Mouse (Mus musculus): ENCODE results near the gene Btrc. TPM values are rescaled to one million over a fixed set of nuclear protein-coding genes. Genes with fewer than 3 reads are reported as not detected.

Gene Btrc
- polyA plus RNA-seq, 1 experiment from 2014 or later: 42.1 TPM

DNA sequence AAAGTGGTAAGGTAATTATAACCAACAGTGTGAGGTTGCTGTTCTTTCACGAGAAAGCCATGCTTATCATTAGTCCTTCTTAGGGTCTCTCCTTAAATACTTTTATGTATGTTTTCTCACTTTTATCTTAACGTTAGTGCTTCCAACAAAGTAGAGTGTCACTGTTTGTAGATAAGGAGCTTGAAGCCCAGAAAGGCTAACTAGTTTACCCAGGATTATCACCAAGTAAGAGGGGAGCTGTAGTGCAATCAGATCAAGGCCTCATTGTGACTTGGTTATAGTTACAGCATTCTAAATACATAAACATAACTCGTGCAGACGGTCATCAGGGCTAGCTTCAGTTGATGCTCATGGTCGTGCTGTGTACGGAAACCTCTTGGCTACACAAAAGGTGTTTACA, 126.4 kb downstream of the Btrc start:
- ChIA-PET CTCF (interaction anchor here (1.3 to 1.4 kb wide), 2 partner anchors 18 to 26 kb away, joined by 3 read pairs; no protein-coding TSS in a partner anchor), POLR2A (interaction anchor here (0.6 to 0.8 kb wide), 4 partner anchors 22 to 1051 kb away, joined by 3 to 6 read pairs (median 4); no protein-coding TSS in a partner anchor)
- no peaks in the 10 kb centered on the region for H3K27me3 ChIP-seq
- in situ Hi-C loops (cut with MboI; ENCODE audit: low pct_unique_long_range_greater_than_20kb): no loop called here
- no peak for TF ChIP-seq CTCF (IDR thresholded peaks at IDR 0.05)
- ATAC-seq (no peak), DNase-seq (ENCODE audit: low read depth, low spot score) (no peak)

DNA sequence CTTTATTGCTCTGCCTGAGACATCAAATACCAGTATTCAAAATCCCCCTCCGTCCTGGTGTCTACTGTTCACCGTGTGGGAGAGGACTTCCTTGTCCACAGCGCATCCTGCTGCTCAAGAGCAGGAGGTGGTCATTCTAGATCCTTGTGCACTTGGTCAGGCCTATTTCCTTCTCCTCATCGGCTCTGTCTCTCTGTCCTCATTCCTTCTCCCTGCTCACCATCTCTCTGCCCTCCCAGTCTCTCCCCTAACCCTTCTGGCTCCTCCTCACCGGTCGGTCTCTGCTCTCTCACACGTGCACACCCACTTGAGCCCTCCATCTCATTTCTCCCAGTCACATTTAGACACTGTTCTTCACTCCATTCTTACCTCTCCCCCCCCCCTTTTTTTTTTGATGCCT, 127.7 kb downstream of the Btrc start:
- no peak for TF ChIP-seq CTCF (IDR thresholded peaks at IDR 0.05)
- no peak for DNase-seq (ENCODE audit: low read depth, low spot score)
- POLR2A ChIA-PET: no interaction called here
- in situ Hi-C loops (cut with MboI; ENCODE audit: low pct_unique_long_range_greater_than_20kb): no loop called here
- no peaks in the 10 kb centered on the region for H3K27me3 ChIP-seq
- no peak for ATAC-seq
- CTCF ChIA-PET: interaction anchor here (1.1 to 1.4 kb wide), 3 partner anchors 8 to 19 kb away, joined by 3 read pairs; no protein-coding TSS in a partner anchor

DNA sequence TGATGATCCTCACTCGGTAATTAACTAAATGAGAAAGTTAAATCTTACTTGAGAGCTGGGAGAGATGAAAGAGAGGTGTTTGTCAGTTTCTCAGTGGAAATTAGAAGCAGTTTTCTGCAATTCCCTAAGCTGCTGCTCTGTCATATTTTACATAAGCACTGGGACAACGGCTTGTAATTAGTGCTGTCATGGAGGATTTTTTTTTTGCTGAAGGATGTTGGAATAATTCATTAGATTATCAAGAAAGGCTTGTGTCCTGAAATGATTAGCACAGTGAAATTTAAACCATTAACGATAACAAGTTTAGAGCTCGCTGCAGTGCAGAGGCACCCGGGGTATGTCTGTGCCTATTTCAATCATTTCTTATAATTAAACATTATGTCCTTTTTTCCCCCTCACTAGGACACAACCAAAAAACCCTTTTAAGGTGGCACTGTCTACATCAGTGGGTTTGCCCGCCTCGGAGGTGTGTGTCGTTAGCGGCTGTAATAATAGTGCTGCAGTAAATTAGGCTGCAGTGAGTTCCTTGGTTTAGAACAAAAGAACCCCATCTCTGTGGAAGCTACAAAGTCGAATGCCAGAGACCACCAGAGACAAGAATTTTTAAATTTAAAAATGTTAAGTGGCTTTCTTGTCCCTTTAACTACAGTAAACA, 130.7 kb downstream of the Btrc start:
- in situ Hi-C loops (cut with MboI; ENCODE audit: low pct_unique_long_range_greater_than_20kb): no loop called here
- TF ChIP-seq CTCF (IDR thresholded peaks at IDR 0.05): no peak
- ChIA-PET POLR2A (interaction anchor here (0.6 kb wide), 1 partner anchor 36 kb away, joined by 5 read pairs; no protein-coding TSS in a partner anchor), CTCF (interaction anchor here (1.2 kb wide), 1 partner anchor 14 kb away, joined by 3 read pairs; no protein-coding TSS in a partner anchor)
- H3K27me3 ChIP-seq: no peaks in the 10 kb centered on the region
- ATAC-seq (no peak), DNase-seq (ENCODE audit: low read depth, low spot score) (no peak)

- no peak for ATAC-seq
- H3K27me3 ChIP-seq: no peaks in the 10 kb centered on the region
- CTCF ChIA-PET: no interaction called here
- in situ Hi-C loops (cut with MboI; ENCODE audit: low pct_unique_long_range_greater_than_20kb): no loop called here
- POLR2A ChIA-PET: no interaction called here
- no peak for TF ChIP-seq CTCF (IDR thresholded peaks at IDR 0.05)
- no peak for DNase-seq (ENCODE audit: low read depth, low spot score)
Observed at GRCm38 (mm10) chr19:45505446-45505845, 141.9 kb downstream of the Btrc start.

- in situ Hi-C loops (cut with MboI; ENCODE audit: low pct_unique_long_range_greater_than_20kb): no loop called here
- no peak for ATAC-seq
- ChIA-PET CTCF (interaction anchor here (1.1 to 1.4 kb wide), 4 partner anchors 14 to 30 kb away, joined by 3 to 4 read pairs (median 4); no protein-coding TSS in a partner anchor), POLR2A (interaction anchor here (1.0 kb wide), 1 partner anchor 49 kb away, joined by 3 read pairs; no protein-coding TSS in a partner anchor)
- TF ChIP-seq CTCF (IDR thresholded peaks at IDR 0.05): no peak
- DNase-seq (ENCODE audit: low read depth, low spot score): no peak
- H3K27me3 ChIP-seq: no peaks in the 10 kb centered on the region
Observed at GRCm38 (mm10) chr19:45507531-45507930, 144.0 kb downstream of the Btrc start.

DNA sequence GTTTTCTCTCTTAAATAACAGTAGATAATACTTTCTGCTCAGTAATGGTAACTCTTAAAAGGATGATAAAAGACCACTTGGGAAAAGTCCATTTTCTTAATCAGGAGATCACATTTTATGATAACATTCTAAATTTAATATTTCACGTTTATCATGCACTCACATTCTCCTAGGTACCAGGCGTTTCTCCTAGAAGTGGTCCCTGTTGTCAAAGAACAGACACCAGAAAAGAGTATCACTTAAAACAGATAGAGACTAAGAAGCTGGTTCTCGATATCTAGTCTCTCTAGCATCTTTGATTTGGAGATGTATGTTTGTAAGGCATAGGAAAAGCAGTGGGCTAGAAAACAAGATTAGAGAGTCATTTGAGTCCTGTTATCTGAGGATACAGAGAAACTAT, 147.1 kb downstream of the Btrc start:
- H3K27me3 ChIP-seq: no peaks in the 10 kb centered on the region
- DNase-seq (ENCODE audit: low read depth, low spot score) (no peak), ATAC-seq (no peak)
- ChIA-PET CTCF (no interaction called here), POLR2A (interaction anchor here (1.5 kb wide), 1 partner anchor 14 kb away, joined by 4 read pairs; no protein-coding TSS in a partner anchor)
- in situ Hi-C loops (cut with MboI; ENCODE audit: low pct_unique_long_range_greater_than_20kb): no loop called here
- no peak for TF ChIP-seq CTCF (IDR thresholded peaks at IDR 0.05)

DNA sequence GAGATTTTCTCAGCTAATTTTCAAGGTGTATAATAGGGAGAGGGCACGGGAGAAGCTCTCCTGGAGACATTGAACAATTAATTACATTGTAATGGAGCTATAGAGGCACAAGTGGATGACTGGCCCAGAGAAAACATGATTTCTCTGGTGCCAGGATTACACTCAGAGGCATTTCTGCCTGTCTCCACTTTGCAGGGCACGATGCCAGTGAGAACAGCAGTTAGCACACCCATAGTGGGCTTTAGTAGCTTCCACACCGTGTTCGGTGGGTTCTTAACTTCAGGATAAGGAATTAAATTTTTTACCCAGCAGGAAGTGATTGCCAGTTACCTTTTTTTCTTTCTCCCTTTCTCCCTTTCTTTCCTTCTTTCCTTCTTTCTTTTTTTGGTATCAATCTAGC, 147.9 kb downstream of the Btrc start:
- DNase-seq (ENCODE audit: low read depth, low spot score) (no peak), ATAC-seq (no peak)
- ChIA-PET CTCF (no interaction called here), POLR2A (interaction anchor here (1.5 kb wide), 1 partner anchor 13 kb away, joined by 4 read pairs; no protein-coding TSS in a partner anchor)
- in situ Hi-C loops (cut with MboI; ENCODE audit: low pct_unique_long_range_greater_than_20kb): no loop called here
- no peaks in the 10 kb centered on the region for H3K27me3 ChIP-seq
- no peak for TF ChIP-seq CTCF (IDR thresholded peaks at IDR 0.05)

DNA sequence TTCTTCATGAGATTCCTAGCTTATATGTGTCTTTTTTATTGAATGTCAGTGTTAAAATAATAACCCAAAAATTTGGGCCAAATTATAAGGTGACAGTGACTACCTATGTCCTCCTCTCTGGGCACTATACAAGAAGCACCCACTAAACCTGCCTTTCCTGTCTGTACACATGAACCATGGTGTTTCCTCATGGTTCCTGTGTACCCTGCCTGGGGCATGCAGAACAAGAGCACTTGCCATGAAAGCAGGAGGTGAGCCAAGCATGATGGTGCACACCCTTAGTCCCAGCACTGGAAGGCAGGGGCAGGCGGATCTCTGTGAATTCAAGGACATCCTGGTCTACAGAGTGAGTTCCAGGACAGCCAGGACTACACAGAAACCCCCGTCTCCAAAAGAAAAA, 151.8 kb downstream of the Btrc start:
- in situ Hi-C loops (cut with MboI; ENCODE audit: low pct_unique_long_range_greater_than_20kb): no loop called here
- CTCF ChIA-PET: interaction anchor here (0.7 kb wide), 1 partner anchor 26 kb away, joined by 3 read pairs; no protein-coding TSS in a partner anchor
- POLR2A ChIA-PET: no interaction called here
- H3K27me3 ChIP-seq: no peaks in the 10 kb centered on the region
- ATAC-seq (no peak), DNase-seq (ENCODE audit: low read depth, low spot score) (no peak)
- TF ChIP-seq CTCF (IDR thresholded peaks at IDR 0.05): no peak

GRCm38 (mm10) chr19:45516264-45516663, 152.7 kb downstream of the Btrc start:
- H3K27me3 ChIP-seq: no peaks in the 10 kb centered on the region
- CTCF ChIA-PET: interaction anchor here (0.7 kb wide), 1 partner anchor 26 kb away, joined by 3 read pairs; no protein-coding TSS in a partner anchor
- DNase-seq (ENCODE audit: low read depth, low spot score) (no peak), ATAC-seq (no peak)
- in situ Hi-C loops (cut with MboI; ENCODE audit: low pct_unique_long_range_greater_than_20kb): no loop called here
- POLR2A ChIA-PET: no interaction called here
- no peak for TF ChIP-seq CTCF (IDR thresholded peaks at IDR 0.05)

- in situ Hi-C loops (cut with MboI; ENCODE audit: low pct_unique_long_range_greater_than_20kb): no loop called here
- TF ChIP-seq CTCF (IDR thresholded peaks at IDR 0.05): no peak
- no peak for DNase-seq (ENCODE audit: low read depth, low spot score)
- H3K27me3 ChIP-seq: no peaks in the 10 kb centered on the region
- CTCF ChIA-PET: interaction anchor here (1.3 kb wide), 1 partner anchor 18 kb away, joined by 4 read pairs; no protein-coding TSS in a partner anchor
- POLR2A ChIA-PET: no interaction called here
- ATAC-seq: no peak
Observed at GRCm38 (mm10) chr19:45527382-45527781, 163.8 kb downstream of the Btrc start.

DNA sequence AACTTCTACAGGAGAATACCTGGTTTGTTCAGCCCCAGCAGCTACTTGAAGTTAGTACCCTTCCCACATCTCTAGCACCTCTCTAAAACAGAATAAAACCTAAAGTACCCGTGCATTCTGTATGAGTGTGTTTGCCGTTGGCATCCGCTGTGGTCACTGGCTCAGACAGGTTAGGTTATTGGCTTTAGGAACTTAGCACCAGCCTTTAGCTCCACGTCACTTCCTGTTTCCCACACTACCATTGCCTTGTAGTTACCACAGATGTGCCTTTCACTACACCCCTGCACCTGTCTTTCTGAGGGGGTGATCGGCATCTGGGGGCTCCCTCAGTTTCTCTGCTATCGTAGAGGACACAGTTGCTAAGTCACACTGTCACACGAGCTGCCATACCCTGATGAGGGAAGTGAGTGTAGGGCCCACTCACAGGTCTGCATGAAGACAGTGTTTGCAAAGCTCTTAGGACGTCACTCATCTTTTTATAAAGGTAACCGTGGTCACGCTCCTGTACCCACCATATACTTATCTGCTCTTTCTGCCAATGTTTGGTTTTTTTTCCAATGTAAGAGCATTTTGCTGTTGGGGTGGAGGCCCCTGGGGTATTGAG, 164.5 kb downstream of the Btrc start:
- CTCF ChIA-PET: no interaction called here
- DNase-seq (ENCODE audit: low read depth, low spot score) (no peak), ATAC-seq (no peak)
- POLR2A ChIA-PET: no interaction called here
- TF ChIP-seq CTCF (IDR thresholded peaks at IDR 0.05): no peak
- in situ Hi-C loops (cut with MboI; ENCODE audit: low pct_unique_long_range_greater_than_20kb): no loop called here
- H3K27me3 ChIP-seq: no peaks in the 10 kb centered on the region
